ENCODE assay signal across 9 mouse cellular contexts in the genomic region with DNA sequence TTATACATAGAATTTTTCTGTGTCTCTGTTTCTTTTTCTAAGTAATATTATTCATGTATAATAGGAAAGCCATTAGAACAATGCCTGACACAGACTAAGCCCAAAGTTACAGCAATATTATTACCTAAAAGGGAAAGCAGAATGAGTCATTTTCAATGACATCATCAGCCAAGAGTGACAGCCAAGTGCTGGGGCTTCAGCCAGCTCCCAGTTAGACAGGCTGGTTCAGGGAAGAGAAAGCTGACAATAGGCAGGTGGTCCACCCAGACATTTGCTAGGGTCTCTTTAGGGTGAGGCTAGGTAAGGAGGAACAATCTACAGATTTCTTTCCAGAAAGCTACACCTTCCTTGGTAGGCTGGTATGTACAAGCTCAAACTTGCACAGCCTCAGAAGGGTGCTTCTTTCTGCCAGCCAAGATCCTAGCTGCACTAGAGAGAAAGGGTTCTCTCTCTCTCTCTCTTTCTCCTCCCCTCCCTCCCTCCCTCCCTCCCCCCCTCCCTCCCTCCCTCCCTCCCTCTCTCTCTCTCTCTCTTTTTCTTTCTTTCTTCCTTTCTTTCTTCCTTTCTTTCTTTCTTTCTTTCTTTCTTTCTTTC. TPM values are rescaled to one million over a fixed set of nuclear protein-coding genes. Genes with fewer than 3 reads are reported as not detected.
DNase-seq lines count a peak whose midpoint lies in the region; ATAC-seq and TF ChIP-seq lines count a peak whose summit lies in the region.
"Had no signal": no experiment of that assay in that cellular context is flagged by ENCODE, and none has a peak within 500 bp of the region (broad histone marks: within the 10 kb centered on the region; RNA-seq: fewer than 3 reads in every experiment).

No protein-coding gene starts in this region.

- DNase-seq in right cerebral cortex, adult 2 months (ENCODE audit: low spot score in 2 of 2): peak; percentile 13 to 22
- no peak for DNase-seq in right cerebral cortex, postnatal 36 days (ENCODE audit: low spot score in 2 of 2)
- peak; percentile 62 to 67 for DNase-seq in cerebellum, postnatal 10 days
- DNase-seq in left cerebral cortex, adult 2 months (ENCODE audit: extremely low spot score in 1 of 2, low spot score in 2 of 2): no peak
- DNase-seq in thymus, adult 18-20 months: no peak
- DNase-seq in right cerebral cortex, postnatal 4 days: no peak

- H3K4me3 ChIP-seq in heart, embryonic 16.5 days (ENCODE audit: low read length): no peak overlapping the region
- no peak overlapping the region for H3K4me3 ChIP-seq in stomach, embryonic 16.5 days (replicated peaks; ENCODE audit: low read length)
- H3K4me3 ChIP-seq in left cerebral cortex, adult 2 months: no peak overlapping the region
- H3K4me3 ChIP-seq: midbrain, embryonic 15.5 days had no signal

- TF ChIP-seq CTCF in left cerebral cortex, adult 2 months (IDR thresholded peaks at IDR 0.05): no peak

- peaks cover 8% of the 10 kb centered on the region; the same call in 1 of the 2 replicates for H3K4me1 ChIP-seq in heart, embryonic 16.5 days (ENCODE audit: control insufficient read depth, insufficient read depth, low read length)
- no peaks in the 10 kb centered on the region for H3K4me1 ChIP-seq in stomach, embryonic 16.5 days (ENCODE audit: control insufficient read depth, insufficient read depth, low read length)
- H3K4me1 ChIP-seq: midbrain, embryonic 15.5 days had no signal

- H3K9ac ChIP-seq in heart, embryonic 16.5 days (ENCODE audit: low read length): peak overlapping the region; percentile 46; the same call in 1 of the 2 replicates
- H3K9ac ChIP-seq in stomach, embryonic 16.5 days (ENCODE audit: low read length): no peak overlapping the region
- H3K9ac ChIP-seq: midbrain, embryonic 15.5 days had no signal

- H3K27ac ChIP-seq in heart, embryonic 16.5 days (ENCODE audit: low read length): peak overlapping the region; percentile 94
- peak overlapping the region; percentile 34; the same call in 1 of the 2 replicates for H3K27ac ChIP-seq in stomach, embryonic 16.5 days (ENCODE audit: low read length)
- H3K27ac ChIP-seq in left cerebral cortex, adult 2 months: no peak overlapping the region
- H3K27ac ChIP-seq: midbrain, embryonic 15.5 days had no signal

- peak; percentile 38 for ATAC-seq in heart, embryonic 16.5 days (replicated peaks; ENCODE audit: extremely low read depth, insufficient read depth, low FRiP score)
- peak; percentile 74 for ATAC-seq in stomach, embryonic 16.5 days (ENCODE audit: insufficient read depth, low FRiP score)

- H3K9me3 ChIP-seq in heart, embryonic 16.5 days (replicated peaks; ENCODE audit: control insufficient read depth, low read length): no peaks in the 10 kb centered on the region
- H3K9me3 ChIP-seq in stomach, embryonic 16.5 days (replicated peaks; ENCODE audit: control insufficient read depth, low read length): no peaks in the 10 kb centered on the region
- H3K9me3 ChIP-seq: midbrain, embryonic 15.5 days had no signal

- H3K4me2 ChIP-seq in heart, embryonic 16.5 days (ENCODE audit: low read depth, low read length): peak overlapping the region; percentile 32; the same call in 1 of the 2 replicates
- no peak overlapping the region for H3K4me2 ChIP-seq in stomach, embryonic 16.5 days (ENCODE audit: low read depth, low read length)
- H3K4me2 ChIP-seq: midbrain, embryonic 15.5 days had no signal

- no peaks in the 10 kb centered on the region for H3K27me3 ChIP-seq in heart, embryonic 16.5 days (ENCODE audit: control insufficient read depth, insufficient read depth, low read length)
- H3K27me3 ChIP-seq in stomach, embryonic 16.5 days (ENCODE audit: control insufficient read depth, insufficient read depth, low read length): no peaks in the 10 kb centered on the region
- H3K27me3 ChIP-seq: midbrain, embryonic 15.5 days had no signal

- H3K36me3 ChIP-seq in heart, embryonic 16.5 days (ENCODE audit: control insufficient read depth, insufficient read depth): no peaks in the 10 kb centered on the region
- no peaks in the 10 kb centered on the region for H3K36me3 ChIP-seq in stomach, embryonic 16.5 days (ENCODE audit: control insufficient read depth, insufficient read depth, low read length)
- H3K36me3 ChIP-seq: midbrain, embryonic 15.5 days had no signal

- intact Hi-C loops in left cerebral cortex, adult 2 months (cut with DNase I): no loop called here

RNA-seq across cellular contexts. Expression of a gene that starts 45.6 kb away (rescaled TPM):
- polyA plus RNA-seq in heart, embryonic 16.5 days (2015; fragmentation: Nextera tagmentation; extraction: Ambion mirVana): 6.9 and 7.6 TPM in 2 replicates
- polyA plus RNA-seq in stomach, embryonic 16.5 days (2015; fragmentation: Nextera tagmentation; extraction: Ambion mirVana): 0.84 and 1.7 TPM in 2 replicates
- total RNA-seq in left cerebral cortex, adult 2 months (2021): 10 to 100 TPM; 27.4 to 27.8 TPM

Comparison
In these comparisons a context has a peak if more than half of its experiments do, and no peak if none do; other contexts are left out.
1. DNase-seq: peak in right cerebral cortex, adult 2 months (2 of 2) and cerebellum, postnatal 10 days (2 of 2); none in right cerebral cortex, postnatal 36 days (0 of 2), left cerebral cortex, adult 2 months (0 of 2), thymus, adult 18-20 months (0 of 2) and right cerebral cortex, postnatal 4 days (single experiment).